Mouse (Mus musculus): ENCODE results near the gene Dnal1.
A peak's percentile ranks its signal among the peaks of the same experiment; 100 is the strongest.

Gene Dnal1

DNA sequence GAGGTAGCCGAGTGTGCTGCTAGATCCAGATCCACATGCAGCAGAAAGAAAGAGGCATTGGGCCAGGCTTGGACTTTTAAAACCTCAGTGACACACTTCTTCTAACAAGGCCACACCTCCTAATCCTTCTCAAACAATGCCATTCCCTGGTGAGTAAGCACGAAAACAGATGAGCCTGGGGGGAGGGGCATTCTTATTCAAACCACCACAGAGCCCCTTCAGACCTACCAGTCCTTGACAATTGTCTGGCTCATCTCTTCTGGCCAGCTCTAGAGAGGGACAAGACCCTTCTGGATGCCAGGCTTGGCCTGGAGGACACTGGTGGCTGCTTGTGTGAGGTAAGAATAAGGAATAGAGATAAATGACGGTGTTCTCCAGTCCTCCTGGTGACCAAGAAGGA lies 72.4 kb downstream of the Dnal1 start:
- no peak for DNase-seq (ENCODE audit: low spot score)

DNA sequence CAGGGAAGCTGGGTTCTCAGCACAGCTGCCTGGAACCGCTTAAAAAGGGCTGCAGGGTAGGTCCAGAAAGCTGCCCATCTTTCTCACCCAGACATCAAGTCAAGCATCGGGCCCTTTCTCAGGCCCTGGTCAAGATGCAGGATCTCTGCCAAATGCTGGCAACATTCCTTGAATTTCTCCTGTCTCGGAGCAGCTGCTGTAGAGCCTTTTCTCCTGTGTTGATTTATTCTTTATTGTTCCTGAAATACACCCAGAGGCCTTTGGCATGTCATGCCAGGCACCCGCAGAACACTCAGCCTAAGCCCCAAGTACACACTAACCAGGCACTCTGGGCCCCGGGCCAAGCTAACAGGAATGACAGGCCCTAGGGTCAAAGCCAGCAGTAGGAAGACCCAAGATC lies 72.8 kb downstream of the Dnal1 start:
- no peak for DNase-seq (ENCODE audit: low spot score)

DNA sequence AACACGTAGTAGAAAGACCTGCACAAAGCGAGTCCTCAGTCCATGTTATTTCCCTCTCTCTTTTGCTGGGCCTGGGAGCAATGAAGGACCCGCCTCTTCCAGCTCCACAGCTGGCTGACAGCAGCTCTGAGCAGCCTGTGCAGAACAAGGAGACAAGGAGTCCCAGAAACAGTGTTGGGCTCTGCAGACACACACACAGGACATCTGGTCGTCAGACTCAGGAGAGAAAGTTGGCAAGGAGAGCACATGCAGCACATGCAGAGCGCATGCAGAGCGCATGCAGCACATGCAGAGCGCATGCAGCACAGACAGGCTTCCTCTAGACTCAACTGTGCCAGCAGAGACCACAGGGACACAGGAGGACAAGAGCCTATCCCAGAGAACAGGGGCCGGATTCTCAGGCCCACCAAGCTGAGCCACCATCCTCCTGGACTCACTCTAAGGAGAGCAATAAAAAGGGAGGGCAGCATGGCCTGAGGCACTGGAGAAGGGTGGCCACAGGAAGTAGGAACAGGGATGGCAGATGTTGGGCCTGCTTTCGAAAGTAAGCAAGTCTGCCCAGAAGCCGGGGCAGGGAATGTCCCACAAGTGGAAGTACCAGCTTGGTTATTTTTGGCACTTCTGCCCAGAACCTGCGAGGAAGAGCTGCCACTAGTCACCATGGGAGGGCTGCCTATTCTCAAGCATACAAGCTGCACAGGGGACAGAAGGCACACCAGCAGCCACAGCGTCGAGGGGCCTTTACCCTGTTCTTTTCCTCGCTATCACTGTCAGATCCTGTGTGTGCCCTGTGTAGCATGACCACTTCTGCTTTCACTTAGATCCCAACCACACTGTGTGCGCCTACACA lies 73.8 kb downstream of the Dnal1 start:
- no peak for DNase-seq (ENCODE audit: low spot score)

DNA sequence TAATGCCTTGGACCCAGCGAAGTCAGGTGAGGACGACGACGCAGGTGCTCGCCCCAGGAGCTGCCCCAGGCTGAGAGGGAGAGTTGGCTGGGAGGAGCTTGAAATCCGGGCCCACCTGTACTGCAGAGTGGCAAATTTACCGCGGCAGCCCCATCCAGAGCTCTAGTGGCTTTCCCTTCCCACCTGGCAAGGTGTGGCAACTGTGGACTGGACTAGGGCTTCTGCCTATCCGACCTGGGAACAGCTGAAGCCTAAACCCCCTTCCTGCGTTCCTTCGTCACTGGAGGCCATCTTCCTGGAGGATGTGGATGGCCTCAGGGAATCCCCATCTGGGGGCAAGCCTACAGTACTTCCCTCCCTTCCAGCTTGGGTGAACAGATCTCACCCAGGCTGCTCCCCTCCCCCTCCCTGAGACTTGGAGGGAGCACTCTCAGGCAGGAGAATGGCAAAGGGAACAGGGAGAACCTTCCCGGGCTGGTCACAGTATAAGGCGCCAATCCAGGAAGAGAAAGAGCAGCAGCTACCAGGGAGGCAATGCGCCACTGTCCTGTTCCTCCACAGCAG lies 74.8 kb downstream of the Dnal1 start:
- no peak for DNase-seq (ENCODE audit: low spot score)

DNA sequence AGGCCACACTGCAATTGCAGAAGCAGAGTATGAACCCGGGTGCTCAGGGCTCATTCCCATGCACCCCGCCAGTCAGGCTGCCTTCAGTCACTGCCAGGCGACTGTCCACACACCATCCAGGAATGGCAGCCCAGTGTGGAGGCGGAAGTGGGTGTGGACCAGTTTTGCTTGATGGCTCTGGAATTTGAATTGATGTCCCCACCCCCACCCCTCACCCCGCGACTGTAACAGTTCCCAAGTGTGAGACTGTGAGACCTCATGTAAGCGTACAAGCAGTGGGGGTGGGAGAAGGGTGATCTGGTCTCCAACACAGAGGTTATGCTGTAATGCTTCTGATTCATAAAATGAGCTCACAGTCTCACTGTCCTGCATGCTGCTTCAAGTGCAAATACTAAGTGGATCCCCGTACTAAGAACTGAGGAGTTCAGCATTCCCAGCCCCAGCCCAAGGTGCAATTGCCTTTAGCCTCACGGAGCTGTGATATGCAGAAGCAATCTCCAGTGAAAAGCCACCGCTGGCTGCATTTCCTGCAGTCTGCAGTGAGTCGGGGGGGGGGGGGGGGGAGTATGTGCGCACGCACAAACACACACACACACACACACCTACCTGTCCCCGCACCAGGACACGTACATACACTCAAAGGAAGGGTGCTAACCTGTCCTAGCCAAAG lies 76.1 kb downstream of the Dnal1 start:
- DNase-seq (ENCODE audit: low spot score) = no peak

DNA sequence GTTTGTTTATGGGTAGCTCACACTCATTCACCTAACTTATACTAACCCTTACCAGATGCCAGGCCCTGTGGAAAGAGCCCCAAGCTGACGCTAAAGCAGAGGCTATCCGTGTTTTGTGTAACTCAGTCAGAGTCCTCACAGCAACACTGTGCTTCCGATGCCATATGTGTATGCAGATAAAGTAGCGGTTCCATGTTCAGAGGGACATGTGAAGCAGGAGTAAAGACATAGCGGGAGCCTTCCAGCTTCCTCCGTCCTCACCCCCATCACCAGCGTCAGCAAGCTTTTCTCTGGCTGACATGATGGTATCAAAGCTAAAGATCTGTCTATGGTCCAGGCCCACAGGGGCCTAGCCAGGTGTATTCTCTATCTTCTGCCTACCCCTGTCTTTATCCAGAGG lies 77.0 kb downstream of the Dnal1 start:
- DNase-seq (ENCODE audit: low spot score) = no peak

DNA sequence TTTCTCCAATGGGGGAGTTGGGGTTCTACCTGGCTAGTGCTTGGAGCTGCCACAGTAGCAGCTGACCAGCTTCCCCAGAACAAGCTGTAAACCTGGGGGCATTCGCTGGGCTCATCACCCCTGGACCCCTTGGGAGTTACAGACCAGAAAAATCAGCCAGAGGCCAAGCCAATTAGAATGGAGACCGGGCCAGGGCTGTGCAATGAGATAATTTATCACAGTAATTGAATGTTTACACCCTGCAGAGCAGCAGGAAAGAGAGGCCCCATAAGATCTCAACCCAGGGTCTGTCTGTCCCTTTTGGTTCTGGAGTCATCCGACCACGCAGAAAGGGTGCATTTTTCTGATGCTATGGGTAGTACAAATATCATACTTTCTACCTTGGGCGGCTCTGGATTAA lies 77.6 kb downstream of the Dnal1 start:
- no peak for DNase-seq (ENCODE audit: low spot score)

DNA sequence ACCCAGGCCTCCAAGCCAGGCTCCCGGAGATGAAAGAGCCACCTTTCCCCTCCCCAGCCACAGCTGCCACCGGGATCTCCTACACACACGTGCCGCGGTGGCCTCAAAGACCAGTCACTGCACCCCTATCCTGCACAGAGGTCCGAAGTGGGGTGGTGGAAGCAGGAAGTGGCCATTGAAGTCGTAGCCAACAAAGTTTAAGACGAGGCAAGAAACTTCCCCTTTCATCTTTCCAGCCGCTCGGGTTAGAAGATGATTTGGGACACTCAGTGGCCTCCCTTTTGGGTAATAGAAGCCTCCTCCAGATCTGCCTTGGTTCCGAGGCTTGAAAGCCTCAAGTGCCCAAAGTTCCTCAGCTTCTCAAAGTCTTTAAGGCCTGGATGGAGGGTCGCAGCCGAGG lies 78.1 kb downstream of the Dnal1 start:
- DNase-seq (ENCODE audit: low spot score) = no peak

DNA sequence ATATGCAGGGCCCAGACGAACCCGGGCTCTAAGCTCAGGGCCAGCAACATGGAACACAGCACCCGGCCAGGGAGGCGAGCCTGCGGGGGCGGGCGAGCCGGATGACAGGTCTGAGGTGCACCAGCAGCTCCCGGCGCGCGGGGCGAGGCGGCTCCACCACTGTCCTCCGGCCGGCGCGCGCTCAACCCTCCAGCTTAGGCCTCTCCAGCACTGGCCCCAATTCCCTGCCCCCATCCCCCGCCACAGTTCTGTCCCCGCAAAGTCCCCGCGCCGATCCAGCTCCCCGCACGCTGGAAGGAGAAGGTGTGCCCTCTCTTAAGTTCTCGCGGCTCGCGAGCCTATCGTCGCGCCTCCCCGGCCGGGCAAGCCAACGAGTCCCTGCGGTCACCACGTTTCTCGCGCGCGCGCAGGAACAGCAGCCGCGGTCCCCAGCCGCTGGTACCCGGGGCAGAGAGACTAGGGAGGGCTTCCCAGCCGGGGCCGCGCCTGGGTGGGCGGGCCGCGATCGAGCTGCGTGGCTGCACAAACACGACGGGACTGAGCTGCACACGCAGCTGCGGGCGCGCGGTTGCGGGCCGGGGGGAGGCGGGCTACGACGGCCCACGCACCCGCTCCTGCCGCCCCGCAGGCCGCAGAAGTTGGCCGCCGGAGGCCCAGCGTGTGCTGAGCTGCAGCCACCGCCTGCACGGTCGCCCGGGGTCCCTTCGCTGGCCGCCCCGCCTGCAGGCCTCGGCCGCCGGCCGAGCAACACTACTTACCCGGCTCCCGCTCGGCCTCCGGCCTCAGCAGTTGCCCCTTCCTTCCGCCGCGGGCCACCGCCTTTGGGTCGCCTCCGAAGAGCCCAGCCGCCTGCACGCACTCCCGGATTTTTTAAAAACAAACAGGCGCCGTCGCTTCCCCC lies 78.8 kb downstream of the Dnal1 start:
- DNase-seq (ENCODE audit: low spot score) = no peak

DNA sequence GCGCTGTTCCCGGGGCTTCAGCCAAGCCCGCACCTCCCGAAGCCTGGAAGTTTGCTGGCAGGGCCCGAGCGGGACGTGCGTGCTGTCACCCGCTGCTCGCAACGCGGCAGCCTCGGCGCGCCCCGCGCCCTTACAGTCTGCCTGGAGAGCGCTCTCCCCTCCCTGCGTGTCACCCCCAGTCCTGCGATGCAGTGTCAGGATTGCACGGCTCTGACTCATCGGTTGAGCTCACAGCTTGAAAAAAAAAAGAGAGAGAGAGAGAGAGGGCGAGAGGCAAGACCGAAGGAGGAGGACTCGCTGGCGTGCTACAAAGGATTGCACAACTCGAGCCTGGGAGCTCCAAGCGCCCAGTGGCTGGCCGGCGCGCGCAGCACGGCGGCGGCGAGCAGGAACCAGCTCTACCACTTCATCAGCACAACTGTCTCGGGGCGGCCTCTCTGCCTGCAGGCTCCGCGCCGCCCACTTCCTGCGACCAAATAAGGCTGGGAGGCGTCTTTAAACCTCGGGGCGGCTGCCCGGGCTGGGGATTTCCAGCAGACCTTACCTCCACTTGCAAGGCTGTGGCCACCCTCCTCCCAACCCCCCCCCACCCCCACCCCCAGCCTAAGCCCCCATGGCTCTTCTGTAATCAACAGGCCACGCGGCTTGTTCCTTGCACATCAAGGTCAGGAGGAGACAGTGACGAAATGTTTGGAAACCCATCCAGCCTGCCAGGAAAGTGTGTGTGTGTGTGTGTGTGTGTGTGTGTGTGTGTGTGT lies 79.7 kb downstream of the Dnal1 start:
- DNase-seq (ENCODE audit: low spot score) = peak; percentile 84

DNA sequence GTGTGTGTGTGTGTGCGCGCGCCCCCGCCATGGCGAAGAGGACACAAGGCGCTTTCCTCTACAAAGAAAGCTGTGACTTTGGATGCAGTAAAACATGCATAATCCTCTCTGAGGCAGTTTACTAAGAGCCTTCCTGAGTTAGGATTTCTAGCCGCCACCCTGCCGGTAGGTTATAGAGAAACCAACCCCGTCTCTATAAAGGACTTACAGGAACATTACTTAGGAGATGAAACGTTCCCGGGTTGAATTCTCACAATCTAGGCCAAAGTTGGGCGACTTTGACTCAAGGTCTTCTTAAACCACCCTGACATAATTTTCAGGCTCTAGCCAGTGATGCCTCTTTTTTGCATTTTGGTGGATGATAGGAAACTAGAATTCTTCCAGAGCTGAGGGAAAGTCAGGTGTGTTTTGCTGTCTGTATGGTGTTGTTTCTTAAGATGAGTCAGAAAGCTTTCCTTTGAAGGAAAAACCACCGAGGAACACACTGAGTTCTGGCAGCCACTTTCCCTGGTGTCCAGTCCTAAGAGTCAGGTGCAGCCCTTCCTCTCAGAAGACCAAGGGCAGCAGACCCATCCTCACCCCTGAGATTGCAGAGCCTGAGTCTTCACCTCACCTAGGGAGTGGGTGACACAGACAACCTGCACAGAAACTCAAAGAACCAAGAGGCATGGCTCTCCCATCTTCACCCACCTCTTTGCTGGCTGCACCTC lies 80.4 kb downstream of the Dnal1 start:
- DNase-seq (ENCODE audit: low spot score) = no peak

DNA sequence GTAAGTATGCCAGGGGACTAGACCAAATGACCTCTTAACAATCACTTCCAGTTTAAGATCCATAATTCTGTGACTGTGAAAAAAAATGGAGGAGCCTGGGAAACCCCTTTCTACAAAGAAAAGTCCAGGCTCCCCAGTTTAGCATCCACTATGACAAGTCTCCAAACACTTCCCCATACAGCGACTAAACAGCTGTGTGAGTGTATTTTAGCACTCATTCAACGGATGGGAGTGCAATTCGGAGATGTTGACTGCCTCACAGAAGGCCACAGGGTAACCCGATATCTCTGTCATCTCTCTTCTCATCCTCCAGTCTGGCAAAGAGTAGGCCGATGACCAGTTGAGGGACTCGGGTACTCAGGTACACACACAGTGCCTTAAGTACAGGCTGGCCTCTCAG lies 81.0 kb downstream of the Dnal1 start:
- no peak for DNase-seq (ENCODE audit: low spot score)
